Comparison of ENCODE assay signal across 10 mouse cellular contexts in the genomic region with DNA sequence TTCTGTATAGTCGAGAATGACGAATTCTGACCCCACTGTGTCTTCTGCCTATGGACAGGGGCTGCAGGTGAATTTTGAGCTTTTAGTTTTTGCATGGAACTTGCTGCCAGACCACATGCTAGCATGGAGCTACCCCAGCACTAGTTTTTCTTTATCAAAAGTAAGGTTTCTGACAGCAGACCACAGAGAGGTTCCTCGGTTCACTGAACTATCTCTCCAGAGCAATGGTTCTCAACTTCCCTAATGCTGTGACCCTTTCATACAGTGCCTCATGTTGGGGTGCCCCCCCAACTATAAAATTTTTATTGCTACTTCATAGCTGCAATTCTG. TPM values are rescaled to one million over a fixed set of nuclear protein-coding genes. Genes with fewer than 3 reads are reported as not detected.
DNase-seq lines count a peak whose midpoint lies in the region; ATAC-seq and TF ChIP-seq lines count a peak whose summit lies in the region.
"Had no signal": no experiment of that assay in that cellular context is flagged by ENCODE, and none has a peak within 500 bp of the region (broad histone marks: within the 10 kb centered on the region; RNA-seq: fewer than 3 reads in every experiment).

No protein-coding gene starts in this region.

- H3K9ac ChIP-seq in kidney, embryonic 14.5 days (ENCODE audit: low read depth, low read length) = peak overlapping the region; percentile 74; the same call in 1 of the 2 replicates
- peak overlapping the region; percentile 59 for H3K9ac ChIP-seq in ES-Bruce4 (ENCODE audit: low read depth, poor library complexity, severe bottlenecking)
- H3K9ac ChIP-seq in embryonic facial prominence, embryonic 13.5 days = peak overlapping the region; percentile 79
- peak overlapping the region; percentile 87 for H3K9ac ChIP-seq in liver, embryonic 13.5 days

- peaks cover 8% of the 10 kb centered on the region; the same call in 1 of the 2 replicates for H3K36me3 ChIP-seq in kidney, embryonic 14.5 days (ENCODE audit: control insufficient read depth, insufficient read depth, low read length)
- H3K36me3 ChIP-seq in ES-Bruce4 (ENCODE audit: control insufficient read depth, insufficient read depth, low read length, poor library complexity, severe bottlenecking) = peaks cover 2% of the 10 kb centered on the region; the same call in 1 of the 2 replicates
- peaks cover 24% of the 10 kb centered on the region for H3K36me3 ChIP-seq in embryonic facial prominence, embryonic 13.5 days
- H3K36me3 ChIP-seq in liver, embryonic 13.5 days = peaks cover 22% of the 10 kb centered on the region

- 83% methylated on average over 3 of the region's 3 CpGs for WGBS in kidney, embryonic 14.5 days
- WGBS in embryonic facial prominence, embryonic 13.5 days = 73% methylated on average over 3 of the region's 3 CpGs
- 28% methylated on average over 3 of the region's 3 CpGs for WGBS in liver, embryonic 13.5 days (ENCODE audit: insufficient replicate concordance)

- 0 out of 2 replicates have a peak, but pooled peaks cover 7% of the 10 kb centered on the region for H3K4me1 ChIP-seq in kidney, embryonic 14.5 days (ENCODE audit: control insufficient read depth, insufficient read depth, low read length)
- H3K4me1 ChIP-seq in ES-Bruce4 (ENCODE audit: control insufficient read depth, insufficient read depth, low read length) = no peaks in the 10 kb centered on the region
- H3K4me1 ChIP-seq in embryonic facial prominence, embryonic 13.5 days = peaks cover 13% of the 10 kb centered on the region
- H3K4me1 ChIP-seq in liver, embryonic 13.5 days (replicated peaks) = peaks cover 40% of the 10 kb centered on the region

- intact Hi-C loops in left cerebral cortex, postnatal 10 days (cut with DNase I) = loop anchor here (2.0 kb wide), 1 partner anchor 89 kb away; no protein-coding TSS in a partner anchor

- peak overlapping the region; percentile 89 for H3K4me2 ChIP-seq in kidney, embryonic 14.5 days (replicated peaks; ENCODE audit: low read depth, low read length)
- H3K4me2 ChIP-seq in embryonic facial prominence, embryonic 13.5 days = peak overlapping the region; percentile 91
- peak overlapping the region; percentile 76 for H3K4me2 ChIP-seq in liver, embryonic 13.5 days

- H3K4me3 ChIP-seq in kidney, embryonic 14.5 days (ENCODE audit: low read length) = 0 out of 2 replicates have a peak overlapping the region, but pooled peaks have one; percentile 70
- H3K4me3 ChIP-seq in ES-Bruce4 (ENCODE audit: low read depth, low read length) = no peak overlapping the region
- H3K4me3 ChIP-seq in embryonic facial prominence, embryonic 13.5 days = peak overlapping the region; percentile 64
- H3K4me3 ChIP-seq in liver, embryonic 13.5 days (replicated peaks) = peak overlapping the region; percentile 78

- no peaks in the 10 kb centered on the region for H3K9me3 ChIP-seq in kidney, embryonic 14.5 days (ENCODE audit: control insufficient read depth, low read length)
- no peaks in the 10 kb centered on the region for H3K9me3 ChIP-seq in ES-Bruce4 (replicated peaks; ENCODE audit: control insufficient read depth, insufficient read depth, low read length, poor library complexity, severe bottlenecking)
- no peaks in the 10 kb centered on the region for H3K9me3 ChIP-seq in embryonic facial prominence, embryonic 13.5 days
- no peaks in the 10 kb centered on the region for H3K9me3 ChIP-seq in liver, embryonic 13.5 days (replicated peaks)

- TF ChIP-seq POLR2A in ES-Bruce4 (IDR thresholded peaks at IDR 0.05; ENCODE audit: insufficient read depth, low read length) = no peak

- DNase-seq in kidney, adult 8-10 months = no peak
- DNase-seq in liver, embryonic 13.5 days = no peak
- no peak for DNase-seq in layer of hippocampus, postnatal 14 days (ENCODE audit: low spot score in 2 of 2)
- DNase-seq in left cerebral cortex, postnatal 10 days (ENCODE audit: extremely low spot score in 1 of 2, low spot score in 2 of 2) = no peak
- no peak for DNase-seq in cerebellum, adult 8-10 months
- DNase-seq: spleen, adult 18-20 months had no signal

- TF ChIP-seq EP300 in ES-Bruce4 (IDR thresholded peaks at IDR 0.05; ENCODE audit: insufficient read depth, low read depth, low read length) = no peak

- H3K27ac ChIP-seq in kidney, embryonic 14.5 days (ENCODE audit: low read depth, low read length) = no peak overlapping the region
- no peak overlapping the region for H3K27ac ChIP-seq in ES-Bruce4 (ENCODE audit: insufficient read depth, low read length)
- H3K27ac ChIP-seq in embryonic facial prominence, embryonic 13.5 days = no peak overlapping the region
- peak overlapping the region; percentile 75 for H3K27ac ChIP-seq in liver, embryonic 13.5 days

- ATAC-seq in kidney, embryonic 14.5 days (ENCODE audit: low FRiP score, low TSS enrichment) = no peak
- ATAC-seq in embryonic facial prominence, embryonic 13.5 days (ENCODE audit: insufficient number of reproducible peaks, insufficient read depth, low FRiP score, low TSS enrichment, low read depth) = no peak
- ATAC-seq in liver, embryonic 13.5 days (ENCODE audit: low read depth) = no peak

- no peak for TF ChIP-seq CTCF in ES-Bruce4 (IDR thresholded peaks at IDR 0.05; ENCODE audit: low read depth, low read length)

- H3K27me3 ChIP-seq in kidney, embryonic 14.5 days (ENCODE audit: control insufficient read depth, insufficient read depth, low read length) = no peaks in the 10 kb centered on the region
- H3K27me3 ChIP-seq in ES-Bruce4 (ENCODE audit: control insufficient read depth, insufficient read depth, low read length, poor library complexity, severe bottlenecking) = no peaks in the 10 kb centered on the region
- no peaks in the 10 kb centered on the region for H3K27me3 ChIP-seq in embryonic facial prominence, embryonic 13.5 days
- no peaks in the 10 kb centered on the region for H3K27me3 ChIP-seq in liver, embryonic 13.5 days

RNA-seq across cellular contexts. Expression of a gene that starts 2.7 kb away (rescaled TPM):
- polyA plus RNA-seq in kidney, embryonic 14.5 days (2014; fragmentation: Nextera tagmentation; extraction: Ambion mirVana) = 309 and 333 TPM in 2 replicates
- polyA plus RNA-seq in ES-Bruce4 (2011; ENCODE audit: insufficient read depth, insufficient read length, low read depth, missing spikeins) = 121 and 122 TPM in 2 replicates
- polyA plus RNA-seq in embryonic facial prominence, embryonic 13.5 days (2015; fragmentation: Nextera tagmentation; extraction: Ambion mirVana) = 326 and 332 TPM in 2 replicates
- polyA plus RNA-seq in liver, embryonic 13.5 days (2015; fragmentation: Nextera tagmentation; extraction: Ambion mirVana) = 233 and 246 TPM in 2 replicates
- total RNA-seq in layer of hippocampus, postnatal 14 days (2021) = 10 to 100 TPM; 54.9 to 57.7 TPM
- total RNA-seq in left cerebral cortex, postnatal 10 days (2021) = 10 to 100 TPM; 78.3 to 80.8 TPM

RNA-seq across cellular contexts. Expression of a gene that starts 23.9 kb away (rescaled TPM):
- polyA plus RNA-seq in kidney, embryonic 14.5 days (2014; fragmentation: Nextera tagmentation; extraction: Ambion mirVana) = 0.14 TPM in 1 of 2 replicates, not detected in the other
- polyA plus RNA-seq in ES-Bruce4 (2011; ENCODE audit: insufficient read depth, insufficient read length, low read depth, missing spikeins) = 0.33 and 0.69 TPM in 2 replicates
- 0.10 and 0.12 TPM in 2 replicates for polyA plus RNA-seq in embryonic facial prominence, embryonic 13.5 days (2015; fragmentation: Nextera tagmentation; extraction: Ambion mirVana)
- polyA plus RNA-seq in liver, embryonic 13.5 days (2015; fragmentation: Nextera tagmentation; extraction: Ambion mirVana) = not detected in 2 replicates
- total RNA-seq in layer of hippocampus, postnatal 14 days (2021) = 1 to 10 TPM; 6.3 to 7.2 TPM
- under 1 TPM in 1 of 2 experiments, not detected in 1; 0.17 TPM for total RNA-seq in left cerebral cortex, postnatal 10 days (2021)
- total RNA-seq: gastrocnemius, adult 18-20 months had no signal

RNA-seq across cellular contexts. Expression of a gene that starts 31.0 kb away (rescaled TPM):
- 1.8 and 2.2 TPM in 2 replicates for polyA plus RNA-seq in kidney, embryonic 14.5 days (2014; fragmentation: Nextera tagmentation; extraction: Ambion mirVana)
- polyA plus RNA-seq in ES-Bruce4 (2011; ENCODE audit: insufficient read depth, insufficient read length, low read depth, missing spikeins) = 2.2 and 2.6 TPM in 2 replicates
- polyA plus RNA-seq in embryonic facial prominence, embryonic 13.5 days (2015; fragmentation: Nextera tagmentation; extraction: Ambion mirVana) = 2.6 and 2.9 TPM in 2 replicates
- polyA plus RNA-seq in liver, embryonic 13.5 days (2015; fragmentation: Nextera tagmentation; extraction: Ambion mirVana) = 1.6 TPM in 2 replicates
- 1 to 10 TPM; 1.4 to 2.8 TPM for total RNA-seq in layer of hippocampus, postnatal 14 days (2021)
- total RNA-seq in left cerebral cortex, postnatal 10 days (2021) = 1 to 10 TPM; 1.2 to 2.1 TPM

RNA-seq across cellular contexts. Expression of a gene that starts 31.6 kb away (rescaled TPM):
- 3.7 and 4.4 TPM in 2 replicates for polyA plus RNA-seq in kidney, embryonic 14.5 days (2014; fragmentation: Nextera tagmentation; extraction: Ambion mirVana)
- 5.4 and 5.6 TPM in 2 replicates for polyA plus RNA-seq in ES-Bruce4 (2011; ENCODE audit: insufficient read depth, insufficient read length, low read depth, missing spikeins)
- polyA plus RNA-seq in embryonic facial prominence, embryonic 13.5 days (2015; fragmentation: Nextera tagmentation; extraction: Ambion mirVana) = 5.4 and 5.8 TPM in 2 replicates
- 0.37 and 0.50 TPM in 2 replicates for polyA plus RNA-seq in liver, embryonic 13.5 days (2015; fragmentation: Nextera tagmentation; extraction: Ambion mirVana)
- 100 to 1,000 TPM; 102 to 103 TPM for total RNA-seq in layer of hippocampus, postnatal 14 days (2021)
- 100 to 1,000 TPM; 121 to 130 TPM for total RNA-seq in left cerebral cortex, postnatal 10 days (2021)

RNA-seq across cellular contexts. Expression of a gene that starts 55.4 kb away (rescaled TPM):
- polyA plus RNA-seq in kidney, embryonic 14.5 days (2014; fragmentation: Nextera tagmentation; extraction: Ambion mirVana) = 463 and 491 TPM in 2 replicates
- polyA plus RNA-seq in ES-Bruce4 (2011; ENCODE audit: insufficient read depth, insufficient read length, low read depth, missing spikeins) = 304 and 309 TPM in 2 replicates
- polyA plus RNA-seq in embryonic facial prominence, embryonic 13.5 days (2015; fragmentation: Nextera tagmentation; extraction: Ambion mirVana) = 471 and 483 TPM in 2 replicates
- polyA plus RNA-seq in liver, embryonic 13.5 days (2015; fragmentation: Nextera tagmentation; extraction: Ambion mirVana) = 229 and 233 TPM in 2 replicates
- total RNA-seq in layer of hippocampus, postnatal 14 days (2021) = 100 to 1,000 TPM; 286 to 291 TPM
- 100 to 1,000 TPM; 298 to 310 TPM for total RNA-seq in left cerebral cortex, postnatal 10 days (2021)
